Comparison of ENCODE assay signal across 13 mouse cellular contexts in genomic region chr1:158960984-158961383, GRCm38 (mm10). TPM values are rescaled to one million over a fixed set of nuclear protein-coding genes. Genes with fewer than 3 reads are reported as not detected.
DNase-seq lines count a peak whose midpoint lies in the region; ATAC-seq lines count a peak whose summit lies in the region.
"Had no signal": no experiment of that assay in that cellular context is flagged by ENCODE, and none has a peak within 500 bp of the region (broad histone marks: within the 10 kb centered on the region; RNA-seq: fewer than 3 reads in every experiment).

No protein-coding gene starts in this region.

- H3K9me3 ChIP-seq in heart, embryonic 11.5 days (replicated peaks; ENCODE audit: control insufficient read depth, low read length) = no peaks in the 10 kb centered on the region
- no peaks in the 10 kb centered on the region for H3K9me3 ChIP-seq in forebrain, embryonic 13.5 days (replicated peaks)
- no peaks in the 10 kb centered on the region for H3K9me3 ChIP-seq in limb, embryonic 15.5 days

- intact Hi-C loops in heart, postnatal 25 days (cut with DNase I) = no loop called here

- no peaks in the 10 kb centered on the region; the same call in 1 of the 2 replicates for H3K4me1 ChIP-seq in heart, embryonic 11.5 days (ENCODE audit: control insufficient read depth, insufficient read depth, low read length)
- peaks cover 23% of the 10 kb centered on the region for H3K4me1 ChIP-seq in forebrain, embryonic 13.5 days
- H3K4me1 ChIP-seq in limb, embryonic 15.5 days = peaks cover 15% of the 10 kb centered on the region

- no peaks in the 10 kb centered on the region for H3K36me3 ChIP-seq in heart, embryonic 11.5 days (ENCODE audit: control insufficient read depth, insufficient read depth, low read length)
- no peaks in the 10 kb centered on the region for H3K36me3 ChIP-seq in forebrain, embryonic 13.5 days (ENCODE audit: poor library complexity, severe bottlenecking)
- no peaks in the 10 kb centered on the region for H3K36me3 ChIP-seq in limb, embryonic 15.5 days

- H3K4me3 ChIP-seq in heart, embryonic 11.5 days (ENCODE audit: low read depth, low read length) = no peak overlapping the region
- peak overlapping the region; percentile 13; the same call in 1 of the 2 replicates for H3K4me3 ChIP-seq in forebrain, embryonic 13.5 days
- H3K4me3 ChIP-seq in limb, embryonic 15.5 days = no peak overlapping the region
- H3K4me3 ChIP-seq: left cerebral cortex, adult 2 months had no signal

- WGBS in heart, embryonic 11.5 days (ENCODE audit: insufficient replicate concordance) = 41% methylated on average over 4 of the region's 4 CpGs
- 22% methylated on average over 4 of the region's 4 CpGs for WGBS in forebrain, embryonic 13.5 days
- 32% methylated on average over 4 of the region's 4 CpGs for WGBS in limb, embryonic 15.5 days

- H3K27me3 ChIP-seq in heart, embryonic 11.5 days (ENCODE audit: control insufficient read depth, insufficient read depth, low read length) = no peaks in the 10 kb centered on the region
- H3K27me3 ChIP-seq in forebrain, embryonic 13.5 days = no peaks in the 10 kb centered on the region
- no peaks in the 10 kb centered on the region for H3K27me3 ChIP-seq in limb, embryonic 15.5 days

- H3K27ac ChIP-seq in heart, embryonic 11.5 days (ENCODE audit: low read depth, low read length) = no peak overlapping the region
- peak overlapping the region; percentile 14; the same call in 1 of the 2 replicates for H3K27ac ChIP-seq in forebrain, embryonic 13.5 days
- H3K27ac ChIP-seq in limb, embryonic 15.5 days = 0 out of 2 replicates have a peak overlapping the region, but pooled peaks have one; percentile 17
- H3K27ac ChIP-seq: left cerebral cortex, adult 2 months had no signal

- H3K4me2 ChIP-seq in heart, embryonic 11.5 days = peak overlapping the region; percentile 37; the same call in 1 of the 2 replicates
- peak overlapping the region; percentile 53 for H3K4me2 ChIP-seq in forebrain, embryonic 13.5 days
- peak overlapping the region; percentile 34 for H3K4me2 ChIP-seq in limb, embryonic 15.5 days

- DNase-seq in heart, postnatal 25 days (ENCODE audit: low spot score) = no peak
- DNase-seq in NIH3T3 (ENCODE audit: low read depth) = peak; percentile 55
- DNase-seq in layer of hippocampus, adult 11-12 months (ENCODE audit: low spot score) = no peak
- no peak for DNase-seq in kidney, adult 9 months
- DNase-seq: kidney, adult 18-20 months; lung, adult 2 months; right cerebral cortex, postnatal 4 days had no signal

- no peak for ATAC-seq in heart, embryonic 11.5 days (replicated peaks; ENCODE audit: insufficient number of reproducible peaks, low FRiP score, low TSS enrichment)
- ATAC-seq in forebrain, embryonic 13.5 days = peak; percentile 29; the same call in 1 of the 2 replicates
- ATAC-seq in limb, embryonic 15.5 days (ENCODE audit: insufficient number of reproducible peaks, low FRiP score, low TSS enrichment, low read depth) = no peak
- no peak for ATAC-seq in erythroid progenitor cell, adult 5-6 weeks (replicated peaks; ENCODE audit: low FRiP score, poor library complexity, severe bottlenecking)
- ATAC-seq: Patski had no signal

- no peak overlapping the region for H3K9ac ChIP-seq in heart, embryonic 11.5 days (ENCODE audit: low read depth, low read length)
- H3K9ac ChIP-seq in forebrain, embryonic 13.5 days = peak overlapping the region; percentile 43; the same call in 1 of the 2 replicates
- no peak overlapping the region for H3K9ac ChIP-seq in limb, embryonic 15.5 days

RNA-seq across cellular contexts. Expression of gene Pappa2, which starts 19.3 kb away (rescaled TPM):
- 0.14 TPM in 2 replicates for polyA plus RNA-seq in heart, embryonic 11.5 days (2014; fragmentation: Nextera tagmentation; extraction: Ambion mirVana)
- total RNA-seq in heart, postnatal 25 days (2021) = under 1 TPM; 0.36 to 0.39 TPM
- polyA plus RNA-seq in forebrain, embryonic 13.5 days (2015; fragmentation: Nextera tagmentation; extraction: Ambion mirVana) = 1.4 and 2.2 TPM in 2 replicates
- polyA plus RNA-seq in limb, embryonic 15.5 days (2015; fragmentation: Nextera tagmentation; extraction: Ambion mirVana) = 2.1 and 2.7 TPM in 2 replicates
- total RNA-seq in erythroid progenitor cell, adult 5-6 weeks (2015; ENCODE audit: low replicate concordance) = not detected in 2 replicates
- total RNA-seq in erythroid progenitor cell, adult 5-6 weeks (2017; ENCODE audit: low replicate concordance) = not detected in 2 replicates
